Comparison of ENCODE assay signal across 13 mouse cellular contexts in the genomic region with DNA sequence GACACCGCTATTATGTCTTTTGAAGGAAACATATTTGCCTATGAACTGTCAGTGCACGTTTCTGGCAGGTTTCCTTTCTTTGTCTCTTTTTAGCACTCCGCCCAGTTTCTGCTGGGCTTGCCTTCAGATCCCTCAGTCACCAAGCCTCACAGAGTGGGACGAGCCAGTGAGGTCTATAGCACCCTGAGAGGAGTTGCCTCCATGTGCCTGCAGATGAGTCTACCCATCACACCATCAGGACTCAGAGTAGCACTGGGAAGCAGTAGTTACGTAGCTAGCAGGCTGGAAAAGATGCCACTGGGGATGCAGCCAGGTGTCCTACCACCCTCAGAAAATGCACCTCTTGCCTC.
A peak's percentile ranks its signal among the peaks of the same experiment; 100 is the strongest.
DNase-seq lines count a peak whose midpoint lies in the region; ATAC-seq and TF ChIP-seq lines count a peak whose summit lies in the region.
"Had no signal": no experiment of that assay in that cellular context is flagged by ENCODE, and none has a peak within 500 bp of the region (broad histone marks: within the 10 kb centered on the region; RNA-seq: fewer than 3 reads in every experiment).

No protein-coding gene starts in this region.

- H3K4me3 ChIP-seq in kidney, embryonic 15.5 days (replicated peaks) = no peak overlapping the region
- no peak overlapping the region for H3K4me3 ChIP-seq in hindbrain, postnatal 0 days (ENCODE audit: low read length)
- H3K4me3 ChIP-seq in stomach, embryonic 16.5 days (replicated peaks; ENCODE audit: low read length) = no peak overlapping the region
- H3K4me3 ChIP-seq: limb, embryonic 13.5 days had no signal

- TF ChIP-seq CTCF in hindbrain, postnatal 0 days (IDR thresholded peaks at IDR 0.05; ENCODE audit: low read depth) = no peak

- no peak for ATAC-seq in kidney, embryonic 15.5 days (replicated peaks; ENCODE audit: low FRiP score)
- peak; percentile 12; the same call in 1 of the 2 replicates for ATAC-seq in hindbrain, postnatal 0 days
- no peak for ATAC-seq in stomach, embryonic 16.5 days (ENCODE audit: insufficient read depth, low FRiP score)
- no peak for ATAC-seq in erythroid progenitor cell, adult 5-6 weeks (replicated peaks; ENCODE audit: low FRiP score, poor library complexity, severe bottlenecking)

- no peaks in the 10 kb centered on the region for H3K9me3 ChIP-seq in kidney, embryonic 15.5 days (replicated peaks)
- H3K9me3 ChIP-seq in hindbrain, postnatal 0 days (ENCODE audit: low read length) = no peaks in the 10 kb centered on the region
- no peaks in the 10 kb centered on the region for H3K9me3 ChIP-seq in stomach, embryonic 16.5 days (replicated peaks; ENCODE audit: control insufficient read depth, low read length)
- H3K9me3 ChIP-seq: limb, embryonic 13.5 days had no signal

- H3K36me3 ChIP-seq in kidney, embryonic 15.5 days = no peaks in the 10 kb centered on the region
- H3K36me3 ChIP-seq in hindbrain, postnatal 0 days (ENCODE audit: insufficient read depth, low read length) = no peaks in the 10 kb centered on the region
- H3K36me3 ChIP-seq in stomach, embryonic 16.5 days (ENCODE audit: control insufficient read depth, insufficient read depth, low read length) = no peaks in the 10 kb centered on the region
- H3K36me3 ChIP-seq: limb, embryonic 13.5 days had no signal

- DNase-seq in kidney, adult 11 months = no peak
- DNase-seq in thymus, postnatal 4 days = peak; percentile 20
- no peak for DNase-seq in thymus, postnatal 10 days (ENCODE audit: low spot score in 2 of 2)
- DNase-seq in hindbrain, postnatal 0 days (ENCODE audit: low spot score) = no peak
- no peak for DNase-seq in adrenal gland, adult (ENCODE audit: inconsistent age in 2 of 2, low spot score in 1 of 2)
- DNase-seq: adrenal gland, postnatal 10 days; cerebellum, adult 11 months; gastrocnemius, postnatal 14 days; heart, postnatal 4 days had no signal

- no peak overlapping the region for H3K4me2 ChIP-seq in kidney, embryonic 15.5 days
- no peak overlapping the region for H3K4me2 ChIP-seq in hindbrain, postnatal 0 days (ENCODE audit: low read depth, low read length)
- H3K4me2 ChIP-seq in stomach, embryonic 16.5 days (ENCODE audit: low read depth, low read length) = no peak overlapping the region
- H3K4me2 ChIP-seq: limb, embryonic 13.5 days had no signal

- WGBS in kidney, embryonic 15.5 days = 75% methylated on average over 5 of the region's 5 CpGs
- WGBS in hindbrain, postnatal 0 days = 66% methylated on average over 5 of the region's 5 CpGs
- 66% methylated on average over 5 of the region's 5 CpGs for WGBS in stomach, embryonic 16.5 days

- H3K27me3 ChIP-seq in kidney, embryonic 15.5 days = no peaks in the 10 kb centered on the region
- H3K27me3 ChIP-seq in hindbrain, postnatal 0 days (ENCODE audit: insufficient read depth, low read length) = no peaks in the 10 kb centered on the region
- H3K27me3 ChIP-seq in stomach, embryonic 16.5 days (ENCODE audit: control insufficient read depth, insufficient read depth, low read length) = no peaks in the 10 kb centered on the region
- H3K27me3 ChIP-seq: limb, embryonic 13.5 days had no signal

- peak overlapping the region; percentile 68 for H3K27ac ChIP-seq in kidney, embryonic 15.5 days
- 0 out of 2 replicates have a peak overlapping the region, but pooled peaks have one; percentile 45 for H3K27ac ChIP-seq in hindbrain, postnatal 0 days
- H3K27ac ChIP-seq in stomach, embryonic 16.5 days (ENCODE audit: low read length) = peak overlapping the region; percentile 39; the same call in 1 of the 2 replicates
- H3K27ac ChIP-seq: limb, embryonic 13.5 days had no signal

- peaks cover 23% of the 10 kb centered on the region for H3K4me1 ChIP-seq in kidney, embryonic 15.5 days
- H3K4me1 ChIP-seq in hindbrain, postnatal 0 days (ENCODE audit: insufficient read depth, low read length) = no peaks in the 10 kb centered on the region
- peaks cover 5% of the 10 kb centered on the region; the same call in 1 of the 2 replicates for H3K4me1 ChIP-seq in stomach, embryonic 16.5 days (ENCODE audit: control insufficient read depth, insufficient read depth, low read length)

- no peak overlapping the region for H3K9ac ChIP-seq in kidney, embryonic 15.5 days
- 0 out of 2 replicates have a peak overlapping the region, but pooled peaks have one; percentile 5 for H3K9ac ChIP-seq in hindbrain, postnatal 0 days (replicated peaks; ENCODE audit: low read length)
- no peak overlapping the region for H3K9ac ChIP-seq in stomach, embryonic 16.5 days (ENCODE audit: low read length)
- H3K9ac ChIP-seq: limb, embryonic 13.5 days had no signal
